Mouse (Mus musculus) olfactory bulb, adult 2 months (tissue): ENCODE results near the gene Gm27179. TPM values are rescaled to one million over a fixed set of nuclear protein-coding genes. Genes with fewer than 3 reads are reported as not detected.
"Not testable (repeated sequence)": the region's sequence is repeated elsewhere in the genome, so short reads cannot be mapped to it uniquely, and the experiment has no call there.

Experiments used
- H3K27ac ChIP-seq: fragments of 200-500 bp; 2 replicates; pipeline ENCODE4 v1.5.1; 2012; ENCODE audit warnings: low read depth, low read length; ENCODE audit not compliant: insufficient read depth
- H3K4me1 ChIP-seq: fragments of 200-500 bp; 2 replicates; pipeline ENCODE4 v1.6.1; 2012; ENCODE audit warnings: low read length; ENCODE audit not compliant: control insufficient read depth, insufficient read depth
- H3K4me3 ChIP-seq: fragments of 200-500 bp; 2 replicates; pipeline ENCODE4 v1.5.1; 2012; ENCODE audit warnings: mild to moderate bottlenecking, low read depth, low read length, moderate library complexity; ENCODE audit not compliant: insufficient read depth
- WGBS: fragments of 180-500 bp; shearing (Covaris S2); methylation state at CpG from one replicate; pipeline ENCODE4 v1.1.7; 2018; 5-methylcytosine and 5-hydroxymethylcytosine counted together
- polyA plus RNA-seq: library from polyadenylated mRNA; stranded (reverse); fragments of >200 nt; gene quantifications from 2 replicates; pipeline ENCODE4 v1.2.4, GENCODE M21; 2012; ENCODE audit warnings: low replicate concordance; ENCODE audit not compliant: missing spikeins, insufficient read depth, insufficient read length

The Gm27179 gene
- not detected in 2 replicates for polyA plus RNA-seq

GRCm38 (mm10) chr14:69512449-69512848, at the start of gene Gm27179:
TSS of gene Gm27179 (minus strand) at chr14:69512549.
- H3K4me1 ChIP-seq, H3K27ac ChIP-seq, H3K4me3 ChIP-seq: not testable (repeated sequence)
- WGBS, result no CpG with 5 or more reads among the region's 2 CpGs

GRCm38 (mm10) chr14:69557550-69557949, 45.2 kb upstream of the Gm27179 start:
- not testable (repeated sequence) for H3K27ac ChIP-seq, H3K4me3 ChIP-seq, H3K4me1 ChIP-seq
- no CpG with 5 or more reads among the region's 14 CpGs for WGBS

- not testable (repeated sequence) for H3K27ac ChIP-seq
- WGBS, result no CpG with 5 or more reads among the region's 8 CpGs
Measured at GRCm38 (mm10) chr14:69556820-69557219, 44.5 kb upstream of the Gm27179 start.

GRCm38 (mm10) chr14:69555110-69555831, 42.9 kb upstream of the Gm27179 start, which contains the start of gene Entpd4b:
TSS of gene Entpd4b (plus strand) at chr14:69555424.
- no CpG with 5 or more reads among the region's 68 CpGs for WGBS
- H3K4me3 ChIP-seq, result not testable (repeated sequence)

More at GRCm38 (mm10) chr14:69556820-69557219, 44.5 kb upstream of the Gm27179 start:
- H3K4me3 ChIP-seq, H3K4me1 ChIP-seq: not testable (repeated sequence)

GRCm38 (mm10) chr14:69547310-69547709, 35.0 kb upstream of the Gm27179 start:
- H3K4me3 ChIP-seq, H3K27ac ChIP-seq, H3K4me1 ChIP-seq: not testable (repeated sequence)
- no CpG with 5 or more reads among the region's 4 CpGs for WGBS

More at GRCm38 (mm10) chr14:69555110-69555831, 42.9 kb upstream of the Gm27179 start, which contains the start of gene Entpd4b:
- not testable (repeated sequence) for H3K27ac ChIP-seq, H3K4me1 ChIP-seq

- no CpG with 5 or more reads among the region's 2 CpGs for WGBS
- not testable (repeated sequence) for H3K27ac ChIP-seq, H3K4me1 ChIP-seq, H3K4me3 ChIP-seq
Measured at GRCm38 (mm10) chr14:69545052-69545451, 32.7 kb upstream of the Gm27179 start.

- not testable (repeated sequence) for H3K27ac ChIP-seq, H3K4me3 ChIP-seq, H3K4me1 ChIP-seq
- WGBS, result no CpG with 5 or more reads among the region's 7 CpGs
Measured at GRCm38 (mm10) chr14:69544033-69544432, 31.7 kb upstream of the Gm27179 start.

GRCm38 (mm10) chr14:69542695-69543094, 30.3 kb upstream of the Gm27179 start:
- not testable (repeated sequence) for H3K4me3 ChIP-seq, H3K4me1 ChIP-seq, H3K27ac ChIP-seq
- WGBS, result no CpG with 5 or more reads among the region's 7 CpGs

- no CpG with 5 or more reads among the region's 5 CpGs for WGBS
- H3K27ac ChIP-seq, H3K4me1 ChIP-seq, H3K4me3 ChIP-seq: not testable (repeated sequence)
Measured at GRCm38 (mm10) chr14:69540113-69540512, 27.8 kb upstream of the Gm27179 start.

GRCm38 (mm10) chr14:69536539-69536938, 24.2 kb upstream of the Gm27179 start:
- WGBS, result no CpG with 5 or more reads among the region's 7 CpGs
- H3K27ac ChIP-seq, H3K4me1 ChIP-seq, H3K4me3 ChIP-seq: not testable (repeated sequence)

- H3K27ac ChIP-seq, H3K4me1 ChIP-seq, H3K4me3 ChIP-seq: not testable (repeated sequence)
- no CpG with 5 or more reads among the region's 1 CpGs for WGBS
Measured at GRCm38 (mm10) chr14:69526202-69526601, 13.9 kb upstream of the Gm27179 start.

GRCm38 (mm10) chr14:69523001-69523400, 10.7 kb upstream of the Gm27179 start:
- no CpG with 5 or more reads among the region's 1 CpGs for WGBS
- H3K4me3 ChIP-seq, H3K27ac ChIP-seq, H3K4me1 ChIP-seq: not testable (repeated sequence)

GRCm38 (mm10) chr14:69520810-69521209, 8.5 kb upstream of the Gm27179 start:
- H3K27ac ChIP-seq, H3K4me3 ChIP-seq, H3K4me1 ChIP-seq: not testable (repeated sequence)
- no CpG with 5 or more reads among the region's 2 CpGs for WGBS

GRCm38 (mm10) chr14:69507000-69507399, 5.3 kb downstream of the Gm27179 start:
- no CpG with 5 or more reads among the region's 1 CpGs for WGBS

GRCm38 (mm10) chr14:69503174-69503573, 9.2 kb downstream of the Gm27179 start, which contains the start of gene Gm16867:
TSS of gene Gm16867 (minus strand) at chr14:69503362.
- not testable (repeated sequence) for H3K4me3 ChIP-seq, H3K4me1 ChIP-seq, H3K27ac ChIP-seq
- WGBS, result no CpG with 5 or more reads among the region's 29 CpGs

More at GRCm38 (mm10) chr14:69507000-69507399, 5.3 kb downstream of the Gm27179 start:
- not testable (repeated sequence) for H3K27ac ChIP-seq, H3K4me3 ChIP-seq, H3K4me1 ChIP-seq
